Mouse (Mus musculus): ENCODE measurements at regions not wholly inside any gene's neighbourhood (a gene's known extent, or its start where the extent isn't known, plus 50 kb on each side); places are given as distances from the start of the nearest gene placed in this dataset.

DNA sequence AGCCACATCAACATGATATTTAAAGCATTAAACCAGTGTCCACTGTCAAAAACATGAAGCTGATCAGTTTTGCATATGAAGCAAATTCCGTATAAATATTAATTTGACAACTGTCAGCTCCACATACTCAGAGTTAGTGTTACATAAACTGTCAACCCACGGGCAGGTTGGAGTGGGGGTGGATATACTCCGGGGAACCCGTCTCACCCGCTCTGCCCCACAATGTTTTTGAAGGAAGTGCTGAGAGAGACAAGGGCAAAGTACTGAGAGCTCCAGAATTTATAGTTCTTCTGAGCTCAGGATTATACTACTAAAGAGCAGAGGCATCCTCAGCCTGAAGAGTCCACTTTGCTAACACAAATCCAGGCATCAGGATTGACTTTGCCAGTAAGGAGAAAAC is 132.5 kb upstream of the Ptprk start:
- Histone ChIP-seq H3K9me3 (no peaks in the 10 kb centered on the region), H3K4me1 (replicated peaks) (no peaks in the 10 kb centered on the region), H3K27me3 (ENCODE audit: insufficient read depth, poor library complexity, severe bottlenecking) (no peaks in the 10 kb centered on the region), H3K4me3 (no peak overlapping the region), H3K36me3 (no peaks in the 10 kb centered on the region), H3K27ac (no peak overlapping the region)
- DNase-seq (ENCODE audit: low spot score) = no peak
- WGBS = 86% methylated on average over 5 of the region's 5 CpGs

DNA sequence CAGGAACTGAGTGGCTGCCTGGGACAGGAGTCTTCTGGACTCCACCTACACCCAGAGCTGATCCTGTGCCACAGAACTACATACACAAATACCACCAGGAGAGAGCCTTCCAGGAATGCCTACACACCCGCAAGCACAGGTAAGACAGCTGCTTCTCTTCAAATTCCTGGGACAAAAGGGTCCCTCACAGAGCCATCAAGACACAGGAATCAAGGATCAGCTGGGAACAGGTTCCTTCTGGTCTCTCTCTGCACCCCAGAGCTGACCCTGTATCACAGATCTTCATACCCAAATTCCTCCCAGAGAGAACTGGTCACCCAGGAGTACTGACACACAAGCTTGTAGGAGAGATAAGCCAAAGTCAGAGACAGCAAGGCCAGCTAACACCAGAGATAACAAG is 125.5 kb upstream of the Ptprk start:
- DNase-seq (ENCODE audit: low spot score) = no peak
- H3K27me3 ChIP-seq (ENCODE audit: insufficient read depth, poor library complexity, severe bottlenecking) = no peaks in the 10 kb centered on the region
- no peak overlapping the region for H3K4me3 ChIP-seq
- H3K36me3 ChIP-seq = no peaks in the 10 kb centered on the region
- no peaks in the 10 kb centered on the region for H3K4me1 ChIP-seq (replicated peaks)
- no peaks in the 10 kb centered on the region for H3K9me3 ChIP-seq
- 91% methylated on average over 1 of the region's 1 CpGs for WGBS
- no peak overlapping the region for H3K27ac ChIP-seq

DNA sequence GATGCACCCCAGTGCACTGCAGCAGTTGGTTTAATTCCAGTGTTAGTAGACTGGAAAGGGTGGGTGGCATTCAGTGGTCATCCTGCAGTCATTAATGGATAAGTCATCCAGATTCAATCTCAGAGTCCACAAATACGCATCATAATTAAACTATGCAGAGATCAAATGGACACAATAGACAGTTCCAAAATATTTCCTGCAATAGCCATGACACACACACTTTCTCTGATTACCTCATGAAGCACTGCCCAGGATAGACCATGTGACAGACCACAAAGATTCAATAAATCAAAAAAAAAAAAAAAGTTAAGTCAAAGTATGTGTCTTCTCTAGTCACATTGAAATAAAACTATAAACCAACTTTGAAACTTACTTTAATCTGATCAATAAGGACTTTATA is 106.4 kb upstream of the Ptprk start:
- WGBS = 92% methylated on average over 1 of the region's 1 CpGs
- Histone ChIP-seq H3K9me3 (no peaks in the 10 kb centered on the region), H3K36me3 (no peaks in the 10 kb centered on the region), H3K4me3 (no peak overlapping the region), H3K4me1 (replicated peaks) (no peaks in the 10 kb centered on the region), H3K27ac (no peak overlapping the region), H3K27me3 (ENCODE audit: insufficient read depth, poor library complexity, severe bottlenecking) (no peaks in the 10 kb centered on the region)
- no peak for DNase-seq (ENCODE audit: low spot score)

DNA sequence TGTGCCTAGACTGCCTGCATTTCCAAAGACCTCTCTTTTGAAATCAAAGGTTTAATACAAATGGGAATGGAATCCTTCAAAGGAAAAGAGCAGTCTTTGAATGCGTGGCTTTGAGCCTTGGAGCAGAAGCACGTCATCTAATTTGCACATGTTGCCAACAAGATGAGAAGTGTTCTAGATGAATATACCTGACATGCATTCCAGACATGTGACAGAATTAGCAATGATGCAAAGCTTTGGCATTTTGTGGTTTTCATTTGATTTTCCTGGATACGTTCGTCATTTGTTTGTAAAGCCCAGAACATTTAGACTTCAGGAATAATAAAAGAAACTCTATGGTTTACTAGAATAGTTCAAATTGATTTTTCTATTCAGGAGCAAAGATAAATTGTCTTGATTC is 90.6 kb upstream of the Ptprk start:
- WGBS = 90% methylated on average over 4 of the region's 4 CpGs

GRCm38 (mm10) chr10:27985068-27985467 is 89.6 kb upstream of the Ptprk start:
- H3K4me1 ChIP-seq (replicated peaks) = peaks cover 7% of the 10 kb centered on the region; the same call in 1 of the 2 replicates
- H3K27ac ChIP-seq = no peak overlapping the region
- no peak for DNase-seq (ENCODE audit: low spot score)
- H3K4me3 ChIP-seq = no peak overlapping the region
- H3K27me3 ChIP-seq (ENCODE audit: insufficient read depth, poor library complexity, severe bottlenecking) = no peaks in the 10 kb centered on the region
- no peaks in the 10 kb centered on the region for H3K9me3 ChIP-seq
- no peaks in the 10 kb centered on the region for H3K36me3 ChIP-seq
- 92% methylated on average over 1 of the region's 1 CpGs for WGBS

More for the DNA sequence above, 90.6 kb upstream of the Ptprk start:
- Histone ChIP-seq H3K36me3 (no peaks in the 10 kb centered on the region), H3K27me3 (ENCODE audit: insufficient read depth, poor library complexity, severe bottlenecking) (no peaks in the 10 kb centered on the region), H3K4me1 (replicated peaks) (peaks cover 7% of the 10 kb centered on the region; the same call in 1 of the 2 replicates), H3K27ac (no peak overlapping the region), H3K4me3 (no peak overlapping the region), H3K9me3 (no peaks in the 10 kb centered on the region)
- no peak for DNase-seq (ENCODE audit: low spot score)

DNA sequence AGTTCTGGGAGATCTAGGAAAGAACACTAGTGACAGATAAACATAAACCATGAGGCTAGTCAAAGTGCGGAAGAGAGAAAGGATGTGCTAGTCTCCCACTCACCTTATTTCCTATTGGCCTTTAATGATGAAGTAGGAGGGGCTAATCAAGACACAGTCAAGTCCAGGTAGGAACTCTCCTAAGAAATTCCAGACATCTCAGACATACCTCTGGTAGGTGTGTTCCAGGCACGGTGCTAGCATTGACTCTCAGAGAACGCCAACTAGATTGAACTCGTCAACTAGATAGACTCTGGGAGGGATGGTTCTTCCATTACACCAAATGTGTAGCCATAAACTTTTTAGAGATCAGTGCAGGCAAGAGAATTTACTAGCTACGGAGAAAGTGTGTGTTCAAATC is 87.6 kb upstream of the Ptprk start:
- Histone ChIP-seq H3K4me1 (replicated peaks) (peaks cover 17% of the 10 kb centered on the region), H3K4me3 (no peak overlapping the region), H3K36me3 (no peaks in the 10 kb centered on the region), H3K27ac (no peak overlapping the region), H3K9me3 (no peaks in the 10 kb centered on the region), H3K27me3 (ENCODE audit: insufficient read depth, poor library complexity, severe bottlenecking) (no peaks in the 10 kb centered on the region)
- 93% methylated on average over 5 of the region's 5 CpGs for WGBS
- no peak for DNase-seq (ENCODE audit: low spot score)

- WGBS = 58% methylated on average over 3 of the region's 3 CpGs
- no peak for DNase-seq (ENCODE audit: low spot score)
- Histone ChIP-seq H3K4me1 (replicated peaks) (peaks cover 17% of the 10 kb centered on the region), H3K27me3 (ENCODE audit: insufficient read depth, poor library complexity, severe bottlenecking) (no peaks in the 10 kb centered on the region), H3K4me3 (no peak overlapping the region), H3K27ac (no peak overlapping the region), H3K36me3 (no peaks in the 10 kb centered on the region), H3K9me3 (no peaks in the 10 kb centered on the region)
These were observed 86.6 kb upstream of the Ptprk start for GRCm38 (mm10) chr10:27988066-27988465.

DNA sequence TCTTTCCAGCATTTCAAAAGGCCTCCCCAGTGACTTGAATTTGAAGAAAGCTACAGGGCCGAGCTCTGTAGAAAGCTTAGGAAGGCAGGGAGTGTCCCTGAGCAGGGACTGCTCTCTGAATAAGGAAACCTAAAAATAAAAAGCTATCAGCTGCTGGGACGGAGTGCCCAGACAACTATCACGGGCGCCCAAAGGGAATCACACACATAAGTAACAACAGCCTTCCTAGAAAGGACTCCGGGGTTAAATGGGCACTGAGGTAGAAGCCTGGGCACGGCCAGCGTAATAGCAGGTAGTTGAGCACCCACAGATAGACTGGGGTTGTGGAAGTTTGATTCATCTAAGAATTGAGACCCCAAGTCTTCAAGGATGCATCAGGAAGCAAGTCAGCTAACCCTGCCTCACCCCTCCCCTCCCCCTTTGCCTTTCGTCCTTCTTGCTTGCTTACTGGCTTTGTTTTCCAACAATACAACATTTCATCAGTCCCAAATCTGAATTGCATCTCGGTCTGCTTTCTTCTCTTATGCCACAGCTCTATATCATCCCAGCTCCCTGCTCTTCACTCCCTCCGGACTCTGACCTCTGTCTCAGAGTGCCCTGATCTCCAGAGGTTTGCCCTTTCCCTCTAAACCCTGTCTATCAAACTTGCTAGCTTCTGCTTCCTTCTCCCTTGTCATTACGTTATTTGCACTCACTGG is 84.1 kb upstream of the Ptprk start:
- H3K27ac ChIP-seq = peak overlapping the region; percentile 59; the same call in 1 of the 2 replicates
- peak; percentile 19 for DNase-seq (ENCODE audit: low spot score)
- WGBS = 55% methylated on average over 11 of the region's 11 CpGs

GRCm38 (mm10) chr10:27991057-27991365 is 83.6 kb upstream of the Ptprk start:
- peak; percentile 17 for DNase-seq (ENCODE audit: low spot score)
- no peaks in the 10 kb centered on the region for H3K9me3 ChIP-seq
- H3K36me3 ChIP-seq = no peaks in the 10 kb centered on the region
- H3K27me3 ChIP-seq (ENCODE audit: insufficient read depth, poor library complexity, severe bottlenecking) = no peaks in the 10 kb centered on the region
- WGBS = 32% methylated on average over 3 of the region's 3 CpGs
- peak overlapping the region; percentile 59; the same call in 1 of the 2 replicates for H3K27ac ChIP-seq
- peaks cover 17% of the 10 kb centered on the region for H3K4me1 ChIP-seq (replicated peaks)
- H3K4me3 ChIP-seq = no peak overlapping the region

More for the DNA sequence above, 84.1 kb upstream of the Ptprk start:
- Histone ChIP-seq H3K9me3 (no peaks in the 10 kb centered on the region), H3K36me3 (no peaks in the 10 kb centered on the region), H3K4me1 (replicated peaks) (peaks cover 17% of the 10 kb centered on the region), H3K4me3 (no peak overlapping the region), H3K27me3 (ENCODE audit: insufficient read depth, poor library complexity, severe bottlenecking) (no peaks in the 10 kb centered on the region)

DNA sequence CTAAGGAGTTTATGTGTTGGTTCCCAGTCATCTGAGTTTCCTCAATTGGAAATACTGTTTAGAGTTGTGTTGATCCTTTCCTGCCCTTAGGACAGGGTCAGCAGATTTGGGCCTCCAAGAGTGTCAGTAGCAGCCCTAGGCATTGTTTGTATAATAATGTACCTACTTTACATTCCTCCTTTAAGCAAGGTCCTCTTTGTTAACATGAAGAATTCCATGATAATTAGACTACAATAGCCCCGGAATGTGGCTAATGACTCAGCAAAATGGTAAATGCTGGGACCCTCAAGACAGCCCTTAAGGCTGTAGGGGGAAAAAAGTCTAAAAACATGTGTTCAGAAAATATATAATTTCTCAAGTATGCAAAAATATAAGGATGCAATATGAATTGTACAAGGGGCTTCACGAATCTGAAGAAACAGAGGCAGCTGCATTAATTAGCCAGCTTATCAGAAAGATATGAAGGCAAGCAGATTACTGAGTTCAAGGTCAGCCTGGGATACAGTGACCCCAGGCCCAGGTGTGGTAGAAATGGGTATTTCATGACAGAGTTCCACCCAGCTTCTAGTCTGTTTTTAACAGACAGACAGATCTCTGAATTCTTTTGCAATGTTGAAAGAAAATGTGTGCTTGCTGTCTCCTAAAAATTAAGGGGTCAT is 80.1 kb upstream of the Ptprk start:
- H3K9me3 ChIP-seq = no peaks in the 10 kb centered on the region
- DNase-seq (ENCODE audit: low spot score) = no peak
- no peaks in the 10 kb centered on the region for H3K36me3 ChIP-seq
- H3K4me3 ChIP-seq = no peak overlapping the region
- WGBS = 68% methylated on average over 2 of the region's 2 CpGs
- H3K27ac ChIP-seq = no peak overlapping the region
- H3K27me3 ChIP-seq (ENCODE audit: insufficient read depth, poor library complexity, severe bottlenecking) = no peaks in the 10 kb centered on the region
- H3K4me1 ChIP-seq (replicated peaks) = peaks cover 10% of the 10 kb centered on the region

GRCm38 (mm10) chr10:27995035-27995399 is 79.6 kb upstream of the Ptprk start:
- Histone ChIP-seq H3K4me1 (replicated peaks) (peaks cover 10% of the 10 kb centered on the region), H3K36me3 (no peaks in the 10 kb centered on the region), H3K27ac (no peak overlapping the region), H3K4me3 (no peak overlapping the region), H3K9me3 (no peaks in the 10 kb centered on the region), H3K27me3 (ENCODE audit: insufficient read depth, poor library complexity, severe bottlenecking) (no peaks in the 10 kb centered on the region)
- DNase-seq (ENCODE audit: low spot score) = no peak
- WGBS = 83% methylated on average over 1 of the region's 1 CpGs

- no peaks in the 10 kb centered on the region for H3K36me3 ChIP-seq
- 56% methylated on average over 2 of the region's 2 CpGs for WGBS
- no peaks in the 10 kb centered on the region for H3K9me3 ChIP-seq
- no peak overlapping the region for H3K27ac ChIP-seq
- DNase-seq (ENCODE audit: low spot score) = no peak
- no peak overlapping the region for H3K4me3 ChIP-seq
- H3K4me1 ChIP-seq (replicated peaks) = 0 out of 2 replicates have a peak, but pooled peaks cover 3% of the 10 kb centered on the region
- H3K27me3 ChIP-seq (ENCODE audit: insufficient read depth, poor library complexity, severe bottlenecking) = no peaks in the 10 kb centered on the region
These were observed 63.9 kb upstream of the Ptprk start for GRCm38 (mm10) chr10:28010756-28011155.

DNA sequence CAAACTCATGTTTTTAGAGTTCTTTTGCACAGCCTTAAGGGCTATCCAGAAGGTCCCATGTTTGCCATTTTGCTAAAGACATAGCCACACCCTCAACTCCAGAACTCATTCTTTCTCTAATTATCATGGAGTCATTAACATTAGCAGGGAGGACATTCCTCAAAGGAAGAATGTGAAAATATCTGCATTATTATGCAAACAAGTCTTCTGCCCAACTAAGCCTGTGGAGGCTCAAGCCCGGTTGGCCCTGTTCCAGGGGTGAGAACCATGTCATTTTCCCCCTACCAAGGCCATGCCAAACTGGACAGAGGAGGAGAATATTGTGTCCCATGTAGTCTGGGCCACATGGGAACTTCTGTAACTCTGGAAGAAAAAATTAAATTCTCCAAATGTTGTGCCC is 62.5 kb upstream of the Ptprk start:
- Histone ChIP-seq H3K27ac (no peak overlapping the region), H3K4me3 (no peak overlapping the region), H3K9me3 (no peaks in the 10 kb centered on the region), H3K27me3 (ENCODE audit: insufficient read depth, poor library complexity, severe bottlenecking) (no peaks in the 10 kb centered on the region), H3K36me3 (no peaks in the 10 kb centered on the region), H3K4me1 (replicated peaks) (0 out of 2 replicates have a peak, but pooled peaks cover 3% of the 10 kb centered on the region)
- DNase-seq (ENCODE audit: low spot score) = no peak
- WGBS = 67% methylated on average over 1 of the region's 1 CpGs

Measured in hindbrain, embryonic 10.5 days (tissue).